Mouse (Mus musculus) midbrain, postnatal 0 days (tissue): ENCODE data around the gene Cfap43. TPM values are rescaled to one million over a fixed set of nuclear protein-coding genes. Genes with fewer than 3 reads are reported as not detected.

Experiments used
- ATAC-seq: fragments of 200-750 bp; cut with Nextera tagmentation; 2 replicates; pipeline ENCODE4 v1.8.0; 2017; ENCODE audit warnings: moderate number of reproducible peaks, mild to moderate bottlenecking, moderate TSS enrichment, moderate library complexity; ENCODE audit not compliant: low FRiP score
- DNase-seq: peaks from one replicate; pipeline ENCODE4 v3.0.0-alpha.2; 2015; ENCODE audit warnings: low spot score
- H3K27ac ChIP-seq: fragments of 300-500 bp; sonication (generic); 2 replicates; pipeline ENCODE4 v1.5.1; 2014; ENCODE audit warnings: low read depth, mild to moderate bottlenecking, low read length, mixed read lengths
- H3K27me3 ChIP-seq: fragments of 300-500 bp; sonication (generic); 2 replicates; pipeline ENCODE4 v1.6.1; 2014; ENCODE audit warnings: low read length, control low read depth, mixed read lengths; ENCODE audit not compliant: insufficient read depth
- H3K36me3 ChIP-seq: fragments of 300-500 bp; sonication (generic); 2 replicates; pipeline ENCODE4 v1.6.1; 2014; ENCODE audit warnings: low read length, control low read depth, mixed read lengths; ENCODE audit not compliant: insufficient read depth
- H3K4me1 ChIP-seq: fragments of 300-500 bp; sonication (generic); 2 replicates; pipeline ENCODE4 v1.6.1; 2014; ENCODE audit warnings: mild to moderate bottlenecking, control low read depth, antibody characterized with exemption, low read length, mixed read lengths; ENCODE audit not compliant: insufficient read depth
- H3K4me2 ChIP-seq: fragments of 300-500 bp; sonication (generic); 2 replicates; pipeline ENCODE4 v1.6.1; 2014; ENCODE audit warnings: low read depth, mild to moderate bottlenecking, low read length, mixed read lengths; ENCODE audit not compliant: poor library complexity, severe bottlenecking
- H3K4me3 ChIP-seq: fragments of 300-500 bp; sonication (generic); 2 replicates; pipeline ENCODE4 v1.5.1; 2014; ENCODE audit warnings: low read depth, mild to moderate bottlenecking, low read length, moderate library complexity
- H3K9ac ChIP-seq: fragments of 300-500 bp; sonication (generic); replicated peaks from 2 replicates; pipeline ENCODE4 v1.6.1; 2014; ENCODE audit warnings: mild to moderate bottlenecking, low read length, moderate library complexity, mixed read lengths; ENCODE audit not compliant: poor library complexity, severe bottlenecking
- H3K9me3 ChIP-seq: fragments of 300-500 bp; sonication (generic); 2 replicates; pipeline ENCODE4 v1.6.1; 2016; ENCODE audit warnings: low read length, control low read depth
- CTCF ChIP-seq: IDR thresholded peaks from 2 replicates; pipeline ENCODE4 v1.5.1; 2016; ENCODE audit warnings: antibody characterized with exemption, mild to moderate bottlenecking
- WGBS: fragments of 180-500 bp; shearing (Covaris S2); extraction: QIAGEN DNeasy Blood & Tissue Kit; methylation state at CpG from one replicate; pipeline ENCODE4 v1.1.7; 2014; 5-methylcytosine and 5-hydroxymethylcytosine counted together
- polyA plus RNA-seq: library from polyadenylated mRNA; unstranded; fragments of >200 nt; fragmentation: Nextera tagmentation; extraction: Ambion mirVana; gene quantifications from 2 replicates; pipeline ENCODE4 v1.2.1, GENCODE M21; 2015
- total RNA-seq: library from RNA; depleted of rRNA; stranded (reverse); fragments of >200 nt; gene quantifications from 2 replicates; pipeline ENCODE4 v1.2.3, GENCODE M21; 2014

Gene Cfap43
- total and polyA plus RNA-seq, 2 experiments from 2014 or later: 2.6 to 4.2 TPM

- DNase-seq (no peak), ATAC-seq (no peak)
- Histone ChIP-seq H3K4me3 (no peak overlapping the region), H3K36me3 (no peaks in the 10 kb centered on the region), H3K27me3 (no peaks in the 10 kb centered on the region), H3K4me2 (no peak overlapping the region), H3K4me1 (no peaks in the 10 kb centered on the region), H3K9ac (no peak overlapping the region), H3K27ac (no peak overlapping the region), H3K9me3 (no peaks in the 10 kb centered on the region)
- TF ChIP-seq CTCF: no peak
- WGBS: 74% methylated on average over 7 of the region's 7 CpGs
Measured at GRCm38 (mm10) chr19:47885191-47885743, 33.8 kb downstream of the Cfap43 start.

DNA sequence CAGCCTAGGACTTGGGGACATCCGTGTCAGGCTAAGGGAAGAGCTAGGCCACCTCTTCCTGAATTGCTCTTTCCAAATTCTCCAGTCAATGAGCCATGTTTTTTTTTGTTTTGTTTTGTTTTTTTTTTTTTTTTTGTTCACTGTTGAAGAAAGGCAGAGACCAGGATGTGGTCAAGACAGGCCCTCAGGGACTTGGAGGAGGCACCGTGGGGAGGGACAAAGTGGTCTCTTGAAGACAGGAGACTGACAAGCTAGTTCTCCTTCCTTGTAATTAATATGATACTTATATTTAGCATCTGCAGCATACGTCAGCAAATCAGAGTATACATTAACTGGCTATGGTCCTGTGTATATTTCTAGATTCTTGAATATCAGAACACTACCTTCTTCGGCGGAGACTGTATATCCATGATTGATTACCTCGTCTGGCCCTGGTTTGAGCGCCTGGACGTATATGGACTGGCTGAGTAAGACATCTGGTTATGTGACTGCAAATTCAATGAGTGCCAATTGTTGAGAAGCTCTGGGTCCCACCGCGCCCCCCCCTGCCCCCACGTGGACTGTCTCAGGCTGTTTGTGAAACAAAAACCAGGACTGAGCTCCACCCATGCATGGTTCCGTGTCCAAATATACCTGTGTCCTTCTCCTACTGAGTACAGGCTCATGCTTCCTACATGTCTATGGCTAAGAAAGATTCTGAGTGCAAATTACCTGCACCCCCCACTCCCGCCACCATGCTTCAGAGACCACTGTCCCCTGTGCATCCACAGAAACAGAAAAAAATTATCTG lies 34.6 kb downstream of the Cfap43 start:
- Histone ChIP-seq H3K4me1 (no peaks in the 10 kb centered on the region), H3K9ac (no peak overlapping the region), H3K4me3 (no peak overlapping the region), H3K36me3 (no peaks in the 10 kb centered on the region), H3K9me3 (no peaks in the 10 kb centered on the region), H3K27me3 (no peaks in the 10 kb centered on the region), H3K27ac (no peak overlapping the region), H3K4me2 (no peak overlapping the region)
- DNase-seq: no peak
- 84% methylated on average over 13 of the region's 13 CpGs for WGBS
- no peak for TF ChIP-seq CTCF
- ATAC-seq: no peak

- no peaks in the 10 kb centered on the region for H3K4me1 ChIP-seq
- no peaks in the 10 kb centered on the region for H3K9me3 ChIP-seq
- ATAC-seq (peak; percentile 31; the same call in 1 of the 2 replicates), DNase-seq (no peak)
- H3K27ac ChIP-seq: no peak overlapping the region
- no peak overlapping the region for H3K9ac ChIP-seq
- no peak for TF ChIP-seq CTCF
- H3K27me3 ChIP-seq: no peaks in the 10 kb centered on the region; the same call in 1 of the 2 replicates
- no peaks in the 10 kb centered on the region for H3K36me3 ChIP-seq
- 61% methylated on average over 9 of the region's 9 CpGs for WGBS
- no peak overlapping the region for H3K4me2 ChIP-seq
- H3K4me3 ChIP-seq: no peak overlapping the region
Measured at GRCm38 (mm10) chr19:47882882-47883254, 36.2 kb downstream of the Cfap43 start.

GRCm38 (mm10) chr19:47882151-47882881 lies 36.8 kb downstream of the Cfap43 start:
- DNase-seq (peak; percentile 86), ATAC-seq (peak; percentile 71)
- H3K27ac ChIP-seq: no peak overlapping the region
- H3K4me1 ChIP-seq: no peaks in the 10 kb centered on the region
- H3K4me3 ChIP-seq: no peak overlapping the region
- WGBS: 27% methylated on average over 11 of the region's 11 CpGs
- H3K9ac ChIP-seq: no peak overlapping the region
- H3K27me3 ChIP-seq: no peaks in the 10 kb centered on the region; the same call in 1 of the 2 replicates
- no peaks in the 10 kb centered on the region for H3K36me3 ChIP-seq
- no peaks in the 10 kb centered on the region for H3K9me3 ChIP-seq
- peak; percentile 100 for TF ChIP-seq CTCF
- no peak overlapping the region for H3K4me2 ChIP-seq

GRCm38 (mm10) chr19:47881538-47881937 lies 37.5 kb downstream of the Cfap43 start:
- 85% methylated on average over 7 of the region's 7 CpGs for WGBS
- Histone ChIP-seq H3K36me3 (no peaks in the 10 kb centered on the region), H3K27me3 (no peaks in the 10 kb centered on the region; the same call in 1 of the 2 replicates), H3K4me2 (no peak overlapping the region), H3K9ac (no peak overlapping the region), H3K9me3 (no peaks in the 10 kb centered on the region), H3K27ac (no peak overlapping the region), H3K4me1 (no peaks in the 10 kb centered on the region), H3K4me3 (no peak overlapping the region)
- no peak for DNase-seq
- TF ChIP-seq CTCF: no peak
- ATAC-seq: no peak

DNA sequence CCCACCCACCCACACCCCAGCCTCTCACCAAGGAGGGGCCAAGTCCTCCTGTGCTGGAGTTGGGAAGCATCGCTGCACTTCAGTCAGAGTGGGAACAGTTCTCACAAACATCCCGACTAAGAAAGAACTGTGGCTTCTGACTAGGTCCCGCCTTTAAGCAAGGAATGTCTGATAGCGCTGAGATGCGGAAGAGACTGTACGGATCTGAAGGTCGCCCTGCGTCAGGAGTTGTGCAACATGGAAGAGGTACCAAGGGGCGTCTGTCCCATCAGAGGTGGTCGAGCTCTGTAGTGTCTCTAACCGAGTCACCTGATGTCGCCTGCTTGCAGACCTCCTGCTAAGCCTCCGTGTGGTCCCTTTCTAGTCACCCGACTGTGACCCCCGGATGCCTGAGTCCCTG lies 42.8 kb downstream of the Cfap43 start:
- WGBS: 75% methylated on average over 15 of the region's 15 CpGs
- H3K9me3 ChIP-seq: no peaks in the 10 kb centered on the region
- ATAC-seq (no peak), DNase-seq (no peak)
- H3K4me1 ChIP-seq: no peaks in the 10 kb centered on the region
- H3K9ac ChIP-seq: no peak overlapping the region
- TF ChIP-seq CTCF: no peak
- H3K4me3 ChIP-seq: no peak overlapping the region
- H3K36me3 ChIP-seq: no peaks in the 10 kb centered on the region
- no peak overlapping the region for H3K27ac ChIP-seq
- H3K27me3 ChIP-seq: no peaks in the 10 kb centered on the region; the same call in 1 of the 2 replicates
- H3K4me2 ChIP-seq: no peak overlapping the region
